Mouse (Mus musculus) T-helper 17 cell (primary cell): Measurements from ENCODE around the gene Olfr459.

Source experiments
- in situ Hi-C, 2 experiments: fragments of 300-600 bp; cut with MboI, MseI; formaldehyde crosslinking; loops; 1 replicate in 1 of 2; 2 replicates in 1 of 2; pipeline ENCODE4 v1.15.1; 2025; ENCODE audit warnings: high pct_unique_total_duplicates in 2 of 2

Olfr459 gene

GRCm38 (mm10) chr6:41775077-41775476 is at the start of gene Olfr459:
Gene Olfr459 (minus strand): TSS chr6:41775177.
- in situ Hi-C loops = no loop called here

DNA sequence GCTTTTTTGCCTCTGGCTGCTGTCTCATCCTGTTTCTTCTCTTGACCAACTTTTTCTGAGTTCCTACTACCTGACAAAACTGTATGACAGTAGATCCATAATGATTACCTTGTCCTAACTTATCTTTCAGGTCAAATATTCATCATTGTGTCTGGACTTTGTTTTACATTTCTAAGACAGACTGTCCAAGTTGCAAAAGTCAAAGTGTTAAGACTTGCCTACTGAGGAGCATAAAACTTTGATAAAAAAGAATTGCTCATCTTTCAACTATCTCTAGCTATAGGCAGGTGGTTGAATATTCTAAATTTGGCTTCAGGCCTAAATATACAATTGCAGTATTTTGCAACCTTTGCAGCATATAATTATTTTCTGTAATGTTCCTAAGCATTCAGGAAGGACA is 49.1 kb upstream of the Olfr459 start:
- in situ Hi-C loops = no loop called here

DNA sequence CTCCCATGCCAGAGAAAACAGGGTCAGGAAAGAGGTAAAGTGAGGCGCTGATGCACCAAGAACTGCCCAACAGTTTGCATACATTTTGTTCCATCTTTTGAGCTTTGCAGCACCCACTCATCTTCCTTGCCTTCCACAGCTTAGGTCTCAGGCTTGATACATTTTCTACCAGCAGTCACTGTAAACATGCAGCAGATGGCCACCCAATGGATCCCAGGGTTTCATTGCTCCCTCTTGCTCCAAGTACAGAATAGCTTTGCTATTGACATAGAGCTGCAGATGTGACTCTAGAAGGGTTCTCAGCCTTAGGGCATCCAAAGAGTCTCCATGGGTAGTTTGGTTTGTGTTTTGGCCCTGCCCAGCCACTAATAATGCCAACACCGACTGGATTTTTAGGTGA is 11.7 kb upstream of the Olfr459 start:
- in situ Hi-C loops = no loop called here

GRCm38 (mm10) chr6:41775721-41776120 is 744 bp upstream of the Olfr459 start:
- in situ Hi-C loops = no loop called here

DNA sequence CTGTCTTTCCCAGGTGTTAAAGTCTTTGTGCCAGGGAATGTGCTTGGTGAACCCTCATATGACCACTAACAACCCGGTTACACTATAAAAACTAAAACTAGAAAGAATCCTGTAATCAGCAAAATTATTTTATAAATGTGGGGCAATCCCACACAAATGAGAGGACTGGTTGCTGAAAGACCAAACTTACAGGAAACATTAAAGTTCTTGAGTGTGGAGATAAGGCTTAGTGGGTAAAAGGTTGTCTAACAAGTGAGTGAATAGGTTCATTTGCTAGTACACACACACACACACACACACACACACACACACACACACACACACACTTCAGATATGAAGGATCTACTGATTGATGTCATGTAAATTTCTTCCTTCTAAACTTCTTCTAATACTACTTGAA is 5.1 kb downstream of the Olfr459 start:
- in situ Hi-C loops = loop anchor here (5.0 to 10.0 kb wide), 4 partner anchors 77 to 817 kb away; partner anchors contain the start of gene Pip (in 1 of the 2)

DNA sequence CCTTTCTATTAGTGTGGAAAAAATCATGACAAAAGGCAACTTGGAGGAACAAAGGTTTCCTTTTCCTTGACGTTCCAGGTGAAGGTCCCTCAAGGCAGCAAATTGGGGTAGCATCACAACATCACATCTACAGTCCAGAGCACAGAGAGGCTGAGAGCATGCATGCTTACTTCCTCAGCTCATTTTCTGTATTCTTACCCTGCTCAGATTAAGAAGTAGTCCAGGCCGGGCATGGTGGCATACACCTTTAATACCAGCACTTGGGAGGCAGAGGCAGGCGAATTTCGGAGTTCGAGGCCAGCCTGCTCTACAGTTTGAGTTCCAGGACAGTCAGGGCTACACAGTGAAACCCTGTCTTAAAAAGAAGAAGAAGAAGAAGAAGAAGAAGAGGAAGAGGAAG is 10.7 kb downstream of the Olfr459 start:
- in situ Hi-C loops = loop anchor here in 1 of 2 experiments (10.0 kb wide), 1 partner anchor 820 kb away; no protein-coding TSS in a partner anchor

GRCm38 (mm10) chr6:41762370-41762757 is 12.6 kb downstream of the Olfr459 start:
- in situ Hi-C loops = loop anchor here in 1 of 2 experiments (10.0 kb wide), 1 partner anchor 822 kb away; no protein-coding TSS in a partner anchor

GRCm38 (mm10) chr6:41761702-41762369 is 13.1 kb downstream of the Olfr459 start:
- in situ Hi-C loops = loop anchor here in 1 of 2 experiments (10.0 kb wide), 1 partner anchor 823 kb away; no protein-coding TSS in a partner anchor

DNA sequence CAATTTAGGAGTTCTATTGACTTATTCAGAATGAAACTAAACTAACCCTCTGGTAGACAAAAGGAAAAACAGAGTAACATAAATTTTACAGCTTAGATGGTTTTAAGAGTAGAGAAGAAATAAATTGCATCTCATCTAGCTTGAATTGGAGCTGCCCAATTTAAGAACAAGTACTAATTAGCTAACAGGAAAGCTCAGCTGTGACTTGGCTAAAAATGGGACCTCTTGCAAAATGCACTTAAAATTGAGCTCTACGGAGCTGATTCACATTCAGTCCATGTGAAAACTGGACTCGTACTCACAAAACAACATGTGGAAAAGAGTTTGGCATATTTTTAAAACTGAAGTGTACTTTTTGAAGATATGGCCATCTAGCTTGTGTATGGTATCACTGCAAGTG is 15.4 kb downstream of the Olfr459 start:
- in situ Hi-C loops = loop anchor here in 1 of 2 experiments (5.0 to 10.0 kb wide), 2 partner anchors 647 to 825 kb away; no protein-coding TSS in a partner anchor

- in situ Hi-C loops = loop anchor here in 1 of 2 experiments (5.0 kb wide), 1 partner anchor 646 kb away; no protein-coding TSS in a partner anchor
Measured at GRCm38 (mm10) chr6:41758421-41758820, 16.6 kb downstream of the Olfr459 start.

DNA sequence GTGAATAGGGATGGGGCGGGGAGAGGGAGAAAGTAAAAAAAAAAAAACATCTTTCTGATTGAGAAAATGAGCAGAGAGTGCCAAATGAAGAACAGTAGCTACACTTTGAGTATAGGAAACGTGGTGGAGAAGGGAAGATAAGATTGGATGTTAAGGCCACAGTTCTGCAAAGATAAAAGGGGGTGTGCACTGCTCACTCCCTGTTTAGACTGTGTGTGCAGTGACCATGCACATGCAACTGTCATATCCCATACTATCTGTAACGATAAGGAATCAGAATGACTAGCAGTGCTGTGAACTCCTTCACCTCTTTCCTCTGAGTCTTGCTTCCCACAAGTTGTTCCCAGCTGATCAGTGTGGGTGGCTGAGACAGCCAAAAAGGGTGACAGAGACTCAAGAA is 17.8 kb downstream of the Olfr459 start:
- in situ Hi-C loops = loop anchor here in 1 of 2 experiments (5.0 kb wide), 1 partner anchor 645 kb away; no protein-coding TSS in a partner anchor

DNA sequence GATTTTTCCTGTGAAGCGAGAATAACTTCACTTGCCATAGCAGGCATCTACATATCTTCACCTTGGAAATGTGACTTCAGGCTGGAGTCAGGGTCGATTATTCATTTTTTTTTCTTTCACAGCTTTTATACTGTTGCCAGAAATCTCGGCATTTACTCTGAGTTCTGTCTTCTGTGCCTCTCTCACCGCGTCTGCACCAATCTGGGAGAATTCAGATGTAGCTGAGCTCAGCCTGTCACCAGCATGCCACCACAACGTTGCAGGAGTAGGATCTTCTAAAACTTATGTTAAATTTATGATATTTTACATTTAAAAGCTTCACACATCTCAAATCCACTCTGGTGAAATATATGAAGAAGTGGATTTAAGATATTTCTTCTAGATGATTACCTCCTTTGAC is 20.4 kb downstream of the Olfr459 start:
- in situ Hi-C loops = loop anchor here in 1 of 2 experiments (5.0 kb wide), 2 partner anchors 107 to 642 kb away; no protein-coding TSS in a partner anchor

DNA sequence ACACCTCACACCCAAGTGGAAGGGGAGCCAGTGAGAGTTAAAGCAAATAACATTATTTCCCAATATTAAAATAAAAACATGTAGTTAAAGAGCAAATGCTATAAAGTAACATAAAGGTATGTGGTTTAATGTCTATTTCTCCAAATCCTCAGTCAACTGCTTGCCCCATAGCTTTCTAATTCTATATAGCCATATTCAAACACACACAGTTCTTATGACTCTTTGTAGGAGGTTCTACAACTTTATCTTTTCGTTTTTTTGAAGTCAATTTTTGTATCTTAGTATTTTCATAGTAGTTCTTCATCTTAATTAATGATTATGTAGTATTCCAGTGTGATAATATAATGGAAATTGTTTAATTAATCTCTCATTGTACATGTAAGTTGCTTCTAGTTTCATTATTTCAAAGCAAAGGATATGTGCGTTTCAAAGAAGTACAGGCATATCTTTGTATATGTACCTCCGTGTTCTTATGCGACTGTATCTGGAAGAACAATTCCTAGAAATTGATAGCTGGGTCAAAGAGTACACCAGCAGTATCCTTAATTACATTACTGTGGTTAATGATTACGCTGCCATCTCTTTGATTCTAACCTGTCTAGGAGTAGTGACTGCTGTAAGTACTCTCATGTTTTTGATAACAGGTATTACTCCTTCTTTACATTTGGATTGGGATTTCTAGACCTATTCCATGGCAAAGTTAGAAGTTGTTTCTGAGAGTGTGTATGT is 30.1 kb downstream of the Olfr459 start:
- in situ Hi-C loops = no loop called here

DNA sequence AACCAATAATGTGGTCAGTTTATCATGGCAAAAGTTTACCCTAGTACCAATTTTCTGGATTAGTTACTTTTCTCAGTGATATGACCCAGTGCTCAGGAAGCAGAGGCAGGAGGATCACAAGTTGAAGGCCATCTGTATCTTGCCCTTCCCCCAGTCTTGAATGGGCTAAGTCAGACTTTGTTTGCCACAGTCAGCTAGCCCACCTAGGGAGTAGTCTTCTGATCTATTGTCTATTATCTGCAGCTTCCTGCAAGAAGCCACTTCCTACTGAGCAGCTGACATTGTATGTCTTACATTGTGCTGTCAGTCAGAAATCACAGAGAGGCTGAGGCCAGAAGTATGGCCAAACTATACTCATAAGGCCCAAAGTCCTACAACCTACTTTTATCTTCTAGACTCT is 33.9 kb downstream of the Olfr459 start:
- in situ Hi-C loops = no loop called here

DNA sequence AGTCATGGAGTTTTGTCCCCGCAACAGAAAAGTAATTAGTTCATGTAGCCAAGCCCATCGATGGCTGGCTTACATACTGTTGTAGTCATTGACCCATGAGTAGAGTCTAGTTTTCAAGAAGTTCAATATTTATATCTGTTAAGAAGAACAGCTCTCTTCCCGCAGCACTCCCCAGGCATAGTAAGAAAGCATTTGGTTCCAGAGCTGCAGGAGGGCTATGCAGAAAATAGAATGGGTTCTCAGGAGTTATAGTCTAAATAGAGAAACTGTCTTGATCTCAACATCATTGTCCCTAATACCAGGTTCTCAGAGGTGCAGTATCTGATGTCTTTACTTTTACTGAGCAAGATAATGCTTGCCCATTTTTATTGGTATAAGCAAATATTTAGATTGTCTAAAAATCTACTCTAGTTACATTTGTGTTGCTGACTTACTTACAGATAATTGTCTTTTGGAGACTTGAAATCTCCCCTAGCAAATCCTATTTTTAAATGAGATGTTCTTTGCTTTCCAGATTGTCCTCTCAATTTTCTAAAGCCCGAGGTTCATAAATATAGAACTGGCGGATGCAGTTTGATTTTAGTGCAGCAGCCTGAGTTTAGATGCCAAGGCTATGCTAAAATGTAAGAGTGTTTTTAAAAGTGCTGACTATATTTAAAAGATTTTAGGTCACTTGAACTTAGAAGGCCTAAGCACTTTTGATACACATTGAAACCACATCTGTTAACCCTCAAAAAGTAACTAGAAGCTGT is 40.1 kb downstream of the Olfr459 start:
- in situ Hi-C loops = no loop called here

- in situ Hi-C loops = no loop called here
Measured at GRCm38 (mm10) chr6:41727989-41728609, 46.9 kb downstream of the Olfr459 start.

DNA sequence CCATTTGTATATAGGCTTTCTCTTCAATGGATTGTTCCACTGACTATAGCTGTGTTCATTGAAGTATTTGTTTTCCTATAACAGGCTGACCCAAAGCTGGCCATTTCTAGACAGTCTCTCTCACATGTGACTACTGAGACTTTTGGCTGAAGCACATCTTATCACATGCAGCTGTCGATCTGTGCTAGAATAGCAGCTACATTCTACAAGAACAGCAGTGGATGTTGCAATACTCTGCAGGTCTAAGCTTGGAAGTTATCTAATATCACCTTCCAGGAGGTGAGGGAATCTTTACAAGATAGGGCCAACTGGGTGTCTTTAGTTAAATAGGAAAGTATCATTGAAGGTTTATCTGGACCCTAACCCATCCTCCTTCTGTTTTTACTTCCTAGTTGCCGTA is 53.5 kb downstream of the Olfr459 start:
- in situ Hi-C loops = no loop called here
